Mouse (Mus musculus): ENCODE measurements at regions not wholly inside any gene's neighbourhood (a gene's known extent, or its start where the extent isn't known, plus 50 kb on each side); places are given as distances from the start of the nearest gene placed in this dataset.

- peak in 1 of 2 experiments; percentile 2 for DNase-seq (ENCODE audit: low spot score in 2 of 2)
Measured at GRCm38 (mm10) chr10:29921658-29922057, 278.7 kb downstream of the Cenpw start.

- DNase-seq (ENCODE audit: low spot score in 2 of 2), result peak; percentile 23 to 39
Measured at GRCm38 (mm10) chr10:29897780-29898363, 302.5 kb downstream of the Cenpw start.

- no peak for DNase-seq (ENCODE audit: low spot score in 2 of 2)
Measured at GRCm38 (mm10) chr10:29864566-29864965, 328.9 kb upstream of the Rspo3 start.

- no peak for DNase-seq (ENCODE audit: low spot score in 2 of 2)
Measured at GRCm38 (mm10) chr10:29855749-29856313, 320.2 kb upstream of the Rspo3 start.

DNA sequence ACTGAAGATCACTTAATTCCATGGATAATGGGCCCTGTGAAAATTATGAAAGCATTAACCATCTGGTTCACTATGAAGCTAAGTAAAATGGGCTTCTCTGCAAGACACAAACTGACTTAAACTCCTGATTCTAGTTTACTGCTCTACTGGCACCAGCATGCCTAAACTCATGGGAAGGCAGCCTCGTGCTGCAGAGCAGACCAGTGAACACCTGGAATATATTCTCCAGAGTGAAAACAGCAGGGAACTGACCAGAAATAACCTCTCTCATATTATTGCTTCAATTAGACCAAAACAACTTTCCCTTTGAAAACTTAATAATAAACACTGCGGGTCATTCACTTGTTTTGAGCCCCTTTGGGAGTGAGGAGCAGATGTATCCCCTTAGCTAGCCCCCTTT is 316.8 kb upstream of the Rspo3 start:
- no peak for DNase-seq (ENCODE audit: low spot score in 2 of 2)

- peak in 1 of 2 experiments; percentile 8 for DNase-seq (ENCODE audit: low spot score in 2 of 2)
Measured at GRCm38 (mm10) chr10:29824939-29825658, 289.4 kb upstream of the Rspo3 start.

- DNase-seq (ENCODE audit: low spot score in 2 of 2), result no peak
Measured at GRCm38 (mm10) chr10:29824413-29824812, 288.7 kb upstream of the Rspo3 start.

DNA sequence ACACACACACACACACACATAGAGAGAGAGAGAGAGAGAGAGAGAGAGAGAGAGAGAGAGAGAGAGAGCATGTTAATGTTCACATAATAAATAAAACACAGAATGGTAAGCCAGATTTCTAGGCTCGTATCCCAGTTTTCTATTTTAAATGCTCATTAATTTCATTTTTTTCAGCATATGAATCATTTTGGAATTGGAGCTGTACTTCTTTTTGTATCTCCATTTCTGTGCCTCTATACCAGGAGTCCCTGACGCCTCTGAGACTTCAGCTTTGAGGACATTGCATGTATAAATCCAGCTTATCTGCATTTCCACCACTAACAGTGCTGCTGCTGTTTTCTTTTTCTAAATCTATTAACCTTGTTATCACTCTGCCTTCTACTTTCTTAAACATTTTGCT is 287.5 kb upstream of the Rspo3 start:
- DNase-seq (ENCODE audit: low spot score in 2 of 2), result peak in 1 of 2 experiments; percentile 7

DNA sequence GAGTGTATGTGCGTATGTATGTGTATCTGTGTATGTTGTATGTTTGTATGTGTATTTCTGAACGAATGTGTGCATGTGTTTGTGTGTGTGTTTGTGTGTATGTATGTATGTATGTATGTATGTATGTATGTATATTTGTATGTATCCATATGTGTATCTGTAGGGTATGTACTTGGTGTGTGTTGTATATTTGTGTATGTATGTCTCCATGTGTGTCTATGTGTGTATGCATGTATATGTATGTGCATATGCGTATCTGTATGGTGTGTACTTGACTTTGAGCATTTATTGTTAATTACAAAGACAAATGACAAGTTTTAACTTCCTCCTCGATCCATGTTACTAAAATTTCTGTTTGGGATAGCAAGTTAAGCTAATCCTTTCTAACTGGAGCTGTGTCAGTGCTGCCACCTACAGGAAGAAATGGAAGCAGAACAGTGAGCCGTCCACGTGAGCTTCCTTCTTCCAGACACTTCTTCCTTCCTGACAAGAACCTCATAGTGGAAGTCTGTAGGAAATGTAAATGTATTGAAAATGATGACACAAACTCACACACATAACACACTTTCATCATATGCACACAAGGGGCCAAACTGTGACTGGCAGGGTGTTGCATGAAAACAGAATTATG is 268.4 kb upstream of the Rspo3 start:
- peak in 1 of 2 experiments; percentile 70 for DNase-seq (ENCODE audit: low spot score in 2 of 2)

DNA sequence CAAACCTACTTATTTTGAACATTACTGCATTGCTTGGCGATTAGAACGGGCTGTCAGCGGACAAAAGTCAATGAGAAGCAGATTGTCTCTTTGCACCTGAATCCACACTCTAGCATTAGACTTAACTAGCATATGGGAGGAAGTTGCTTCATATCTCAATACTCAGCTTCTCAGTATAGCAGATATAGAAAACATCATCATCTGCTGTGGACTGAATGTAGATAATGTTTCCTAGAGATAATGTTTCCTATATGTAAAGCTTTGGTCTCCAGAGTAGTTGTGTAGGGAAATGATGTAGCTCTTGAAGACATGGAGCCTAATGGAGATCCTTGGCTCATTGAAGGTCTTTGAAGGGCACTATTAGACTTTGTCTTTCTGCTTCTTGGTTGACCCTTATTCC is 267.0 kb upstream of the Rspo3 start:
- DNase-seq (ENCODE audit: low spot score in 2 of 2), result no peak

DNA sequence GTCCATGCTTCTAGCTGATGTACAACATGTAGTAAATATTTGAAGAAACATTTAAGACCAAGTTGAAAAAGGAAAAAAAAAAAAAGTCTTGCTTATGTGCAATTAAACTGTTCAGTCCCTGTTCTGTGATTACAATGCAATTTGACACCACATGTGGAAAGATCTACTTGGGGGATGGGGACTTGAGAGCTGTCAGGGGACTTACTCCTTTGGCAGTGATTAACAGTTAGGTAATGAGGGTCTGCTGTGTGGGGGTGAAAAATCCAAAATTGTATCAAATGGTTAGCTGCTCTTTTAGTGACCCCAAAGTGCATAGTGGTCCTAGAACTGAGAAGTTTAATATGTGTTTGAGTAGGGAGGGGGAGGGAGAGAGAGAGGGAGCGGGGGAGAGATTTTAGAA is 259.0 kb upstream of the Rspo3 start:
- no peak for DNase-seq (ENCODE audit: low spot score in 2 of 2)

DNA sequence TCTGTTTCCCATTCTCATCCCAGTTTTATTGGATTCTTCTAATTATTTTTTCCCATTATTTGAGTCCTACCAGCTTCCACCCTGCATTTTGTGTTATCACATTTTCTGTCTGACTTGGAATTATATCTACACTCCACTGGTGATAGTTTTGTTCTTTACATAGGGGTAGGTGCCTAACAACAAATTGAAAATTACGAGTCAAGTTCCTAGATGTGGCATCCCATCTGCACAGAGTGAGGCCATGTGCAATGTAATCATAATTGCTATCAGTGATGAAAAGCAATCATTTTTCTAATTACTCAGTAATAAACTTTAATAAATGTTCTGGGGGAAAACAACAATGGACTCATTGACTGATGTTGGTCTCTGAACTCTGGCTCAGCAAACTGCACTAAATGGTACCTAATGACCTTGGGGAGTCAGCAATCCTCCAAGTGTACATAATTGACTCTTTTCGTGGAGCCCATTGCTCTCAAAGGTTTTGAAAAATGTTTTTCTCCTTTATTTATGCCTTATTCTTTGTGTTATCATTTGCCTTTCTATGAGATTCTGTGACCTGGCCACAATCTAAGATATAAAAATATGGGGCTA is 250.6 kb upstream of the Rspo3 start:
- no peak for DNase-seq (ENCODE audit: low spot score in 2 of 2)

GRCm38 (mm10) chr10:29736677-29737076 is 201.0 kb upstream of the Rspo3 start:
- DNase-seq (ENCODE audit: low spot score in 2 of 2), result no peak

DNA sequence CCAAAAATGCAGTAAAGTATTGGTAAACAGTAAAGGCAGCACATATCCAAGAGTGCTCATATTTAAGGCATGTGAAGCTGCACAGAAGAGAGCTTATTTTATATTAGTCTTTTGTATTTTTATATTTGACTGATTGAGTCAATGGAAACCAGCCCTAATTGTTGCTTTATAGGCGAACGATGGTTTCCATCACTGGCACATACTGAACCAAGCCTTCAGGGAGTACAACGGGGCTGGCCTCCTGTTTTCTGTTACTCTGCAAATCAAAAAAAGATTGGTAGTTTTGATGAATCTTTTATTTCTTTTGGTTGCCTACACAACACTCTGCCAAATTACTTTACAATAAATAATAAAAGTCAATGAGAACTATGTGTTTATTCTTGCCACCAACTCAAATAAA is 189.7 kb upstream of the Rspo3 start:
- DNase-seq (ENCODE audit: low spot score in 2 of 2), result no peak

GRCm38 (mm10) chr10:29710967-29711366 is 175.3 kb upstream of the Rspo3 start:
- DNase-seq (ENCODE audit: low spot score in 2 of 2), result no peak

GRCm38 (mm10) chr10:29708653-29709052 is 173.0 kb upstream of the Rspo3 start:
- DNase-seq (ENCODE audit: low spot score in 2 of 2), result no peak

DNA sequence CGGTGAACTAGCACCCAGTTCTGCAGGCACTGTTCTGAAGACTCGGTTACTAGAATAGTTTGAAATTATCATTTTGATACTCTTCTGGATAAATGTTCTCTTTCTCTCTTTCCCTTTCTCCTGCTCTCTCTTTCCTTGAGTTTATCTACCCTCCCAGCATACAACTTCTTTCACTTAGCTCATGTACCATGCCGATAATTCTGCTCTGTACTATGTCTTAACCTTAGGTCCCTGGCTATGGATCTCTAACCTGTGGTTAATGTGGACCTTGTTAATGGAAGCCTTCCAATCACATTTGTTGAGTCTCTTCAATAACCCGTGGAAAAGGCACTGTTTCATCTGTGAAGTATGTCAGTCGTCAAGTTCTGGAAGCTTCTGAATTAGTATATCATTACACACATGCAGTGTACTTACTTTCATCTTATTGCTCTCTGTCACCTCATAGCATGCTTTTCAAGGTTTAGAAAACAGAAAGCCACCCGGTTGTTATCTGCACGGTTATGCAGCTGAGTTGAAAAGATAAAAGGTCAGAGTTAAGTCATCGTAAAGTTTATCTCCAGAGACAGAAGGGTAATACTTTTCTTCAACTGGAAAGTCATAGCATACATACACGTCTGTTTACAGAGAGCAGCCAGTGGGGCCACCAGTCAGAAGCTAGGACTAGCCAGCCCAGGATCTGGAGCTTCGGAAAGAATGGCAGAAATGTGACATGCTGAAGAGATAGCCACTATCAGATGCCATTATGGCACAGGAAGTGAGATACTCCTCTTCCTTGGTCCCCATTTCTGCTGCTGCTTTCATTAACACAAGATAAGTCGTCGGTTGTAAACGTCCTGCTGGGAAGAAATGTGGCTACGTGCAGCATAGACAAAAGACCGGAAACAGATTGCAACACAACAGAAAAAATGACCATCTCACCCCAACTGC is 157.6 kb upstream of the Rspo3 start:
- no peak for DNase-seq (ENCODE audit: low spot score in 2 of 2)

- no peak for DNase-seq (ENCODE audit: low spot score in 2 of 2)
Measured at GRCm38 (mm10) chr10:29689529-29689928, 153.9 kb upstream of the Rspo3 start.

- DNase-seq (ENCODE audit: low spot score in 2 of 2), result no peak
Measured at GRCm38 (mm10) chr10:29686982-29687381, 151.3 kb upstream of the Rspo3 start.

GRCm38 (mm10) chr10:29674377-29674776 is 138.7 kb upstream of the Rspo3 start:
- DNase-seq (ENCODE audit: low spot score in 2 of 2), result no peak

DNA sequence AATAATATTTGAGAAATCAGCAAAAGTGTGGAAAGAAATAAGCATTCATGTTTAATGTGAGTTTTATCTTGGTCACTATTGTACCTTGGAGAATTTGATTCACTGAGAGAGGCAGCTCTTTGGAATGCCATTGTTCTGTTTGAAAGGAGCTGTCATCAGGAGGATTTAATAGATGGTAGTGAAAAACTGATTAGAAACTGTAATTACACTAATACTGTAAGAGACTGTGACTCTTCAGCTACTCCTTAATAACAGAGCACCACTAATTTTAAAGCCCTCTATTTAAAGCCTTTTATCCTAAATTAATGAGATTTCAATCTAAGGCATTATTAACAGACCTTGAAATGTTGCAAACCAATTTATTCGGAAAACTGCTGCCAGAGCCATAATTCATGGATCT is 126.1 kb upstream of the Rspo3 start:
- no peak for DNase-seq (ENCODE audit: low spot score in 2 of 2)
